Mouse (Mus musculus) megakaryocyte, embryonic 14.5 days (primary cell): ENCODE measurements around the gene Ss18l2. TPM values are rescaled to one million over a fixed set of nuclear protein-coding genes. Genes with fewer than 3 reads are reported as not detected.

Experiments used
- H3K27me3 ChIP-seq: replicated peaks from 2 replicates; pipeline ENCODE3; 2012; ENCODE audit warnings: inconsistent platforms
- H3K36me3 ChIP-seq: replicated peaks from 2 replicates; pipeline ENCODE3; 2012; ENCODE audit warnings: low read length, inconsistent platforms, mixed read lengths
- H3K4me1 ChIP-seq: 2 replicates; pipeline ENCODE4 v1.6.1; 2012; ENCODE audit warnings: inconsistent platforms
- H3K4me3 ChIP-seq: replicated peaks from 2 replicates; pipeline ENCODE3; 2012; ENCODE audit warnings: moderate library complexity, mild to moderate bottlenecking, inconsistent platforms
- H3K9me3 ChIP-seq: 2 replicates; pipeline ENCODE4 v1.6.1; 2012; ENCODE audit warnings: inconsistent platforms
- FLI1 ChIP-seq: IDR thresholded peaks from 2 replicates; pipeline ENCODE4 v1.6.1; 2012; ENCODE audit warnings: low read length, inconsistent platforms, mixed read lengths
- GATA1 ChIP-seq: IDR thresholded peaks from 3 replicates; pipeline ENCODE4 v1.6.1; 2012; ENCODE audit warnings: mixed read lengths, low read length, inconsistent platforms, borderline replicate concordance
- polyA plus RNA-seq: library from polyadenylated mRNA; stranded (reverse); fragments of >175 nt; gene quantifications from 2 replicates; pipeline ENCODE4 v1.2.3, GENCODE M21; 2012; ENCODE audit warnings: low replicate concordance; ENCODE audit not compliant: insufficient read depth

The Ss18l2 gene
- polyA plus RNA-seq, 1 experiment = 45.4 TPM

DNA sequence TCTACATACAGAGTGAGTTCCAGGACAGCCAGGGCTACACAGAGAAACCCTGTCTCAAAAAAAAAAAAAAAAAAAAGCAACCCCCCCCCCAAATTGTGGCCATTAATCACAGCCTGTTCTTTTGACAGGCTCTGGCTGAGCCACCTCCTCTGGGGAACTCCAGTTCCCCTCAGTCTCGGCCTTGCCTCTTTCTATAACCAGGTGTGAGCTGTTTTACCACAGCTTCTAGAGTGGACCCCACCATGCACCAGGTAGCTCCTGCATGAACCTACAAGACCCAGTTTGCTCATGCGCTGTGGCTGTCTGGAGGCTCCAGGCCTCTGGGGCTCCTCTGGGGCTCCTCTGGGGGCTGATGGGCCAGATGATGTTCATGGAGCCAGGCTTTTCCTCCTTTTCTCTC is 34.6 kb upstream of the Ss18l2 start:
- Histone ChIP-seq H3K36me3 (no peaks in the 10 kb centered on the region), H3K27me3 (peaks cover 88% of the 10 kb centered on the region), H3K4me3 (peak overlapping the region; percentile 33), H3K4me1 (peaks cover 88% of the 10 kb centered on the region), H3K9me3 (peaks cover 16% of the 10 kb centered on the region)
- TF ChIP-seq FLI1 = no peak

GRCm38 (mm10) chr9:121677069-121677468 is 33.1 kb upstream of the Ss18l2 start:
- Histone ChIP-seq H3K4me1 (peaks cover 83% of the 10 kb centered on the region), H3K9me3 (peaks cover 16% of the 10 kb centered on the region), H3K36me3 (peaks cover 10% of the 10 kb centered on the region), H3K4me3 (peak overlapping the region; percentile 82), H3K27me3 (peaks cover 86% of the 10 kb centered on the region)
- TF ChIP-seq FLI1 (no peak), GATA1 (peak; percentile 29; the same call in 1 of the 3 replicates)

DNA sequence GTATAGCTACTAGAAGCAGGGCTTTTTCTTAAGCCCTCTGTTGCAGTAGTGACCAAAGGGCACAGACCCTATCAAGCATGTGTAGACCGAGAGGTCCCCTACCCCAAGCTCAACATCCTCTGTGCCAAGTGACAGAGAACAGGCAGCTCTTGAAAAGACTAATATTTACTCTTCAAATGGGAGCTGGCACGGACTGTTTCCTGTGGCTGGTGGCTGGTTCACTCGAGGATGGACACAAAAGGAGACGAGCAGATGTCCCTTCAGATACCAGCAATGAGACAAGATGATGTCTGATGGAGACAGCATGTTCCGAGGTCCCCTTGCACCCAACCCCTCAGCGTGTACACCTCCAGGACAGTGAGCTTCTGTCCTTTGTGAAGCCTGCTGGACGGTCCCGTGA is 32.7 kb upstream of the Ss18l2 start:
- TF ChIP-seq FLI1 = no peak
- no peak for TF ChIP-seq GATA1
- Histone ChIP-seq H3K9me3 (peaks cover 16% of the 10 kb centered on the region), H3K36me3 (peaks cover 14% of the 10 kb centered on the region), H3K4me3 (no peak overlapping the region), H3K4me1 (peaks cover 79% of the 10 kb centered on the region), H3K27me3 (peaks cover 88% of the 10 kb centered on the region)

- H3K27me3 ChIP-seq = peaks cover 74% of the 10 kb centered on the region
- no peak overlapping the region for H3K4me3 ChIP-seq
- TF ChIP-seq FLI1 (no peak), GATA1 (no peak)
- peaks cover 33% of the 10 kb centered on the region for H3K36me3 ChIP-seq
- no peaks in the 10 kb centered on the region for H3K9me3 ChIP-seq
- peaks cover 58% of the 10 kb centered on the region for H3K4me1 ChIP-seq
These were observed 30.6 kb upstream of the Ss18l2 start for GRCm38 (mm10) chr9:121679549-121679948.

GRCm38 (mm10) chr9:121681191-121681590 is 28.9 kb upstream of the Ss18l2 start:
- H3K4me1 ChIP-seq = peaks cover 46% of the 10 kb centered on the region
- H3K4me3 ChIP-seq = no peak overlapping the region
- TF ChIP-seq FLI1 (no peak), GATA1 (no peak)
- H3K9me3 ChIP-seq = no peaks in the 10 kb centered on the region
- H3K27me3 ChIP-seq = peaks cover 65% of the 10 kb centered on the region
- peaks cover 48% of the 10 kb centered on the region for H3K36me3 ChIP-seq

GRCm38 (mm10) chr9:121682037-121682680 is 28.0 kb upstream of the Ss18l2 start:
- no peaks in the 10 kb centered on the region for H3K9me3 ChIP-seq
- no peak overlapping the region for H3K4me3 ChIP-seq
- H3K36me3 ChIP-seq = peaks cover 50% of the 10 kb centered on the region
- no peak for TF ChIP-seq GATA1
- no peak for TF ChIP-seq FLI1
- H3K4me1 ChIP-seq = peaks cover 41% of the 10 kb centered on the region
- H3K27me3 ChIP-seq = peaks cover 55% of the 10 kb centered on the region

DNA sequence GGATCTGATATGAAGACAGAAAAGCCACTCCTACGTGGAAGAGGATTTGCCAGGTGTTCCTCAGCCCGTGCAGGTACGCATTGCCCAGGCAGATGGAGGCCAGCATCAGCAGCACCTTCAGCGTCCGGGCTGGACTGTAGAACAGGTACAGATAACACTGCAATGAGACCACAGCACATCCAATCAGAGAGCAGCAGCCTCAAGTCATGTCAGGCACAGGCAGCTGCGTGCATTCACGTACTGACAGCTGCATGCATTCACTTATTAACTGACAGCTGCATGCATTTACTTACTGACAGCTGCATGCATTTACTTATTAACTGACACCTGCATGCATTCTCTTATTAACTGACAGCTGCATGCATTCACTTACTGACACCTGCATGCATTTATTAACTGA is 25.4 kb upstream of the Ss18l2 start:
- Histone ChIP-seq H3K36me3 (peaks cover 73% of the 10 kb centered on the region), H3K4me3 (peak overlapping the region; percentile 9), H3K4me1 (peaks cover 20% of the 10 kb centered on the region), H3K9me3 (no peaks in the 10 kb centered on the region), H3K27me3 (peaks cover 30% of the 10 kb centered on the region)
- TF ChIP-seq GATA1 = no peak
- no peak for TF ChIP-seq FLI1

DNA sequence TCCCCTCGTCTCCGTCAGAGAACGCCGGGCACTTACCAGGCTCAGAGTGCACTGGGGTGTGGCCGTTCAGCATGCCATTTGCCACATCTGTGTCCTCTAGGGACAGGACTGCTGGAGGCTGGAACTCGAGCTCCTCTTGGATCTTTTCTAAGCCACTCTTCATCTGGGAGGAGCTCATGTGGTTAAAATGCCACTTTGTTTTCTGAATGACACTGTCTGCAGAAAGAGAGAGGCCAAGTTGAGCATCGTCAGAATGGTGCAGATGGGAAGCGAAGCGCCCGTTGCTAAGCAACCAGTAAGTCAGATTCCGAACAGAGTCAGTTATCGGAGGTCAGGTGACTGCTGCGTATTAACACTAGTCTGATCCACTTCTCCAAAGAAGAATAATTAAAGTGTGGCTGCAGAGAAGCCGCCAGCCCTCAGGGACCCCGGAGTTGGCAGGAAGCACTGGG is 19.9 kb upstream of the Ss18l2 start:
- Histone ChIP-seq H3K36me3 (peaks cover 83% of the 10 kb centered on the region), H3K9me3 (no peaks in the 10 kb centered on the region), H3K4me1 (peaks cover 12% of the 10 kb centered on the region; the same call in 1 of the 2 replicates), H3K4me3 (no peak overlapping the region), H3K27me3 (peaks cover 1% of the 10 kb centered on the region)
- no peak for TF ChIP-seq GATA1
- no peak for TF ChIP-seq FLI1

DNA sequence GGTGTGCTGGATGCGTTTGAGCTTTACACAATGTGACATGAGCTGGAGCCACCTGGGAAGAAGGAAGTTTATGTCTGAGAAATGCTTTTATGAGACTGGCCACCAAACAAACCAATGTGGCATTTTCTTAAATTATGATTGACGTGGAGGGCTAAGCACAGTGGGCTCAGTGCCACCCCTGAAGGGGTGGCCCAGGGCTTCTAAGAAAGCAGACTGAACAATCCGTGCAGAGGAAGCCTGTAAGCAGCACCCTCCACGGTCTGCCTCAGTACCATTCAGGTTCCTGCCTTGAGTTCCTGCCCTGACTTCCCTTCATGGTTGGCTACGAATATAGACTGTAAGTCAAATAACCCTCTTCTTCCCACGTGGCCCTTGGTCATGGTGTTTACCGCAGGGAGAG is 19.4 kb upstream of the Ss18l2 start:
- peaks cover 83% of the 10 kb centered on the region for H3K36me3 ChIP-seq
- TF ChIP-seq GATA1 (no peak), FLI1 (no peak)
- no peaks in the 10 kb centered on the region for H3K9me3 ChIP-seq

GRCm38 (mm10) chr9:121694736-121695135 is 15.4 kb upstream of the Ss18l2 start:
- Histone ChIP-seq H3K9me3 (no peaks in the 10 kb centered on the region), H3K27me3 (peaks cover 2% of the 10 kb centered on the region), H3K36me3 (peaks cover 76% of the 10 kb centered on the region), H3K4me3 (no peak overlapping the region), H3K4me1 (peaks cover 7% of the 10 kb centered on the region)
- TF ChIP-seq FLI1 (no peak), GATA1 (no peak)

More for the DNA sequence above, 19.4 kb upstream of the Ss18l2 start:
- no peak overlapping the region for H3K4me3 ChIP-seq
- H3K4me1 ChIP-seq = peaks cover 10% of the 10 kb centered on the region; the same call in 1 of the 2 replicates
- H3K27me3 ChIP-seq = peaks cover 2% of the 10 kb centered on the region

DNA sequence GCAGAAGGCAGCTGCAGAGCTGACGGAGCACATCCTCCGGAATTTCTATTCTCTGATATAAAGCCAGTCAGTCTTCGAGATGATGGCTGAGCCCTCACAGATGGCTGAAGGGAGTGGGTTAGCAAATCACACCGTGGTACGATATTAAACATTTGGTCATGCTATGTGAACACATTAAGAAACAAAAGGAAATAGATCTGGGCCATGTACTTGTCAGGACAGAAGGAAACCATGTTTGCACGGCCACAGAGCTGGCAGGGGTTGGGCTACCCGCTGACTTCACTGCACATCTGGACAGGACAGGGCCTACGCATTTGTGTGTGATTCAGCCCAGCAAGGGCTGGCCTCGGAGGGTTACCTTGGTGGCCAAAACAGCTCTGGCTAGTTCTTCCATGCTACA is 13.5 kb upstream of the Ss18l2 start:
- H3K27me3 ChIP-seq = peaks cover 2% of the 10 kb centered on the region
- H3K9me3 ChIP-seq = no peaks in the 10 kb centered on the region
- H3K4me1 ChIP-seq = peaks cover 10% of the 10 kb centered on the region
- no peak overlapping the region for H3K4me3 ChIP-seq
- TF ChIP-seq GATA1 (no peak), FLI1 (no peak)
- peaks cover 68% of the 10 kb centered on the region for H3K36me3 ChIP-seq
